Mouse (Mus musculus) bone marrow, adult 2 months (tissue): Measurements from ENCODE around the gene Prpf38b.

Experiments
- CTCF ChIP-seq: fragments of 200-500 bp; IDR thresholded peaks from 2 replicates; pipeline ENCODE4 v1.5.1; 2011; ENCODE audit warnings: low read length, control low read depth; ENCODE audit not compliant: control insufficient read depth, insufficient read depth
- POLR2A ChIP-seq: fragments of 200-500 bp; IDR thresholded peaks from 2 replicates; pipeline ENCODE4 v1.6.1; 2011; ENCODE audit warnings: low read depth, mild to moderate bottlenecking, control low read depth, low read length, borderline replicate concordance; ENCODE audit not compliant: control insufficient read depth

- TF ChIP-seq POLR2A (no peak), CTCF (no peak)
Observed at GRCm38 (mm10) chr3:108940996-108941395, 29.5 kb upstream of the Prpf38b start.
